Comparison of ENCODE assay signal across 15 mouse cellular contexts in genomic region chr2:105514881-105515280, GRCm38 (mm10).
DNase-seq lines count a peak whose midpoint lies in the region; ATAC-seq lines count a peak whose summit lies in the region.
"Had no signal": no experiment of that assay in that cellular context is flagged by ENCODE, and none has a peak within 500 bp of the region (broad histone marks: within the 10 kb centered on the region; RNA-seq: fewer than 3 reads in every experiment).

No protein-coding gene starts in this region.

- H3K4me2 ChIP-seq in forebrain, embryonic 14.5 days (ENCODE audit: low read length), result no peak overlapping the region
- no peak overlapping the region for H3K4me2 ChIP-seq in forebrain, embryonic 15.5 days (replicated peaks)
- no peak overlapping the region for H3K4me2 ChIP-seq in limb, embryonic 11.5 days (ENCODE audit: low read depth, severe bottlenecking)
- H3K4me2 ChIP-seq in hindbrain, embryonic 16.5 days (ENCODE audit: low read length), result no peak overlapping the region
- no peak overlapping the region for H3K4me2 ChIP-seq in liver, embryonic 12.5 days
- H3K4me2 ChIP-seq: limb, embryonic 13.5 days; midbrain, embryonic 13.5 days had no signal

- peak; percentile 27; the same call in 1 of the 2 replicates for ATAC-seq in forebrain, embryonic 14.5 days
- no peak for ATAC-seq in forebrain, embryonic 15.5 days (replicated peaks)
- ATAC-seq in limb, embryonic 11.5 days (ENCODE audit: insufficient number of reproducible peaks, low FRiP score, low TSS enrichment, low read depth), result no peak
- ATAC-seq in hindbrain, embryonic 16.5 days, result peak; percentile 80; the same call in 1 of the 2 replicates
- no peak for ATAC-seq in liver, embryonic 12.5 days
- ATAC-seq: intestine, postnatal 0 days; liver, postnatal 0 days; midbrain, embryonic 13.5 days had no signal

- no peaks in the 10 kb centered on the region for H3K27me3 ChIP-seq in forebrain, embryonic 14.5 days (replicated peaks; ENCODE audit: control insufficient read depth, insufficient read depth, low read length)
- H3K27me3 ChIP-seq in forebrain, embryonic 15.5 days, result no peaks in the 10 kb centered on the region; the same call in 1 of the 2 replicates
- H3K27me3 ChIP-seq in limb, embryonic 11.5 days (ENCODE audit: control insufficient read depth, insufficient read depth, low read length), result no peaks in the 10 kb centered on the region
- no peaks in the 10 kb centered on the region for H3K27me3 ChIP-seq in limb, embryonic 10.5 days (ENCODE audit: low read depth, poor library complexity, severe bottlenecking)
- H3K27me3 ChIP-seq in hindbrain, embryonic 16.5 days (replicated peaks; ENCODE audit: control insufficient read depth, insufficient read depth, low read length), result no peaks in the 10 kb centered on the region
- H3K27me3 ChIP-seq in liver, embryonic 12.5 days (replicated peaks), result no peaks in the 10 kb centered on the region
- H3K27me3 ChIP-seq: limb, embryonic 13.5 days had no signal

- H3K4me1 ChIP-seq in forebrain, embryonic 14.5 days (ENCODE audit: control insufficient read depth, insufficient read depth, low read length), result peaks cover 20% of the 10 kb centered on the region
- H3K4me1 ChIP-seq in forebrain, embryonic 15.5 days, result peaks cover 30% of the 10 kb centered on the region
- no peaks in the 10 kb centered on the region for H3K4me1 ChIP-seq in limb, embryonic 11.5 days (ENCODE audit: control insufficient read depth, insufficient read depth, low read length)
- no peaks in the 10 kb centered on the region for H3K4me1 ChIP-seq in limb, embryonic 10.5 days
- H3K4me1 ChIP-seq in hindbrain, embryonic 16.5 days (ENCODE audit: control insufficient read depth, insufficient read depth, low read depth, low read length), result peaks cover 5% of the 10 kb centered on the region
- no peaks in the 10 kb centered on the region for H3K4me1 ChIP-seq in liver, embryonic 12.5 days
- H3K4me1 ChIP-seq: limb, embryonic 13.5 days had no signal

- WGBS in forebrain, embryonic 14.5 days, result 38% methylated on average over 3 of the region's 3 CpGs
- WGBS in forebrain, embryonic 15.5 days, result 30% methylated on average over 3 of the region's 3 CpGs
- WGBS in limb, embryonic 11.5 days, result 76% methylated on average over 3 of the region's 3 CpGs
- WGBS in limb, embryonic 10.5 days, result 83% methylated on average over 3 of the region's 3 CpGs
- 53% methylated on average over 3 of the region's 3 CpGs for WGBS in hindbrain, embryonic 16.5 days
- 57% methylated on average over 3 of the region's 3 CpGs for whole genome bisulfite sequencing in liver, embryonic 12.5 days (ENCODE audit: insufficient replicate concordance)

- H3K27ac ChIP-seq in forebrain, embryonic 14.5 days (ENCODE audit: low read depth, low read length), result no peak overlapping the region
- H3K27ac ChIP-seq in forebrain, embryonic 15.5 days (replicated peaks), result no peak overlapping the region
- no peak overlapping the region for H3K27ac ChIP-seq in limb, embryonic 11.5 days (replicated peaks; ENCODE audit: low read depth, low read length)
- H3K27ac ChIP-seq in limb, embryonic 10.5 days, result no peak overlapping the region
- H3K27ac ChIP-seq in hindbrain, embryonic 16.5 days (ENCODE audit: low read depth, low read length), result no peak overlapping the region
- H3K27ac ChIP-seq in liver, embryonic 12.5 days, result no peak overlapping the region
- H3K27ac ChIP-seq: limb, embryonic 13.5 days; midbrain, embryonic 13.5 days had no signal

- H3K4me3 ChIP-seq in forebrain, embryonic 14.5 days (ENCODE audit: low read depth, low read length), result no peak overlapping the region
- H3K4me3 ChIP-seq in forebrain, embryonic 15.5 days, result no peak overlapping the region
- no peak overlapping the region for H3K4me3 ChIP-seq in limb, embryonic 11.5 days (ENCODE audit: low read depth, low read length)
- no peak overlapping the region for H3K4me3 ChIP-seq in limb, embryonic 10.5 days
- H3K4me3 ChIP-seq in hindbrain, embryonic 16.5 days (ENCODE audit: low read length), result no peak overlapping the region
- H3K4me3 ChIP-seq in liver, embryonic 12.5 days, result no peak overlapping the region
- H3K4me3 ChIP-seq: limb, embryonic 13.5 days; midbrain, embryonic 13.5 days had no signal

- no peak overlapping the region for H3K9ac ChIP-seq in forebrain, embryonic 14.5 days (ENCODE audit: low read length)
- no peak overlapping the region for H3K9ac ChIP-seq in forebrain, embryonic 15.5 days (replicated peaks)
- H3K9ac ChIP-seq in limb, embryonic 11.5 days (ENCODE audit: low read length), result no peak overlapping the region
- H3K9ac ChIP-seq in hindbrain, embryonic 16.5 days (ENCODE audit: low read depth, low read length), result no peak overlapping the region
- no peak overlapping the region for H3K9ac ChIP-seq in liver, embryonic 12.5 days
- H3K9ac ChIP-seq: limb, embryonic 13.5 days; liver, postnatal 0 days; midbrain, embryonic 13.5 days had no signal

- H3K9me3 ChIP-seq in forebrain, embryonic 14.5 days (replicated peaks; ENCODE audit: control insufficient read depth, low read length), result no peaks in the 10 kb centered on the region
- H3K9me3 ChIP-seq in forebrain, embryonic 15.5 days, result no peaks in the 10 kb centered on the region
- no peaks in the 10 kb centered on the region for H3K9me3 ChIP-seq in limb, embryonic 11.5 days (ENCODE audit: control insufficient read depth, low read length)
- no peaks in the 10 kb centered on the region for H3K9me3 ChIP-seq in limb, embryonic 10.5 days (replicated peaks)
- H3K9me3 ChIP-seq in hindbrain, embryonic 16.5 days (ENCODE audit: control insufficient read depth, low read length), result no peaks in the 10 kb centered on the region
- H3K9me3 ChIP-seq in liver, embryonic 12.5 days (replicated peaks), result no peaks in the 10 kb centered on the region
- H3K9me3 ChIP-seq: limb, embryonic 13.5 days; midbrain, embryonic 13.5 days had no signal

- DNase-seq in forebrain, embryonic 14.5 days (ENCODE audit: low spot score), result peak; percentile 63
- DNase-seq in limb, embryonic 11.5 days (ENCODE audit: low spot score), result peak; percentile 9
- DNase-seq in limb, embryonic 10.5 days (ENCODE audit: low spot score), result no peak
- DNase-seq in cerebellum, adult 8-10 months, result peak; percentile 23
- no peak for DNase-seq in thymus, postnatal 36 days
- DNase-seq: gastrocnemius, postnatal 14 days; kidney, postnatal 4 days; liver, postnatal 0 days; lung, postnatal 4 days had no signal

- H3K36me3 ChIP-seq in forebrain, embryonic 14.5 days (ENCODE audit: control insufficient read depth, insufficient read depth, low read length), result no peaks in the 10 kb centered on the region
- H3K36me3 ChIP-seq in forebrain, embryonic 15.5 days, result no peaks in the 10 kb centered on the region
- H3K36me3 ChIP-seq in limb, embryonic 11.5 days (ENCODE audit: control insufficient read depth, insufficient read depth, low read length), result no peaks in the 10 kb centered on the region
- no peaks in the 10 kb centered on the region for H3K36me3 ChIP-seq in limb, embryonic 10.5 days
- no peaks in the 10 kb centered on the region for H3K36me3 ChIP-seq in hindbrain, embryonic 16.5 days (ENCODE audit: control insufficient read depth, insufficient read depth, low read length)
- H3K36me3 ChIP-seq in liver, embryonic 12.5 days, result no peaks in the 10 kb centered on the region
- H3K36me3 ChIP-seq: limb, embryonic 13.5 days; midbrain, embryonic 13.5 days had no signal

Comparison
In these comparisons a context has a peak if more than half of its experiments do, and no peak if none do; other contexts are left out.
1. ATAC-seq: peak in forebrain, embryonic 14.5 days (single experiment) and hindbrain, embryonic 16.5 days (single experiment); none in forebrain, embryonic 15.5 days (single experiment), limb, embryonic 11.5 days (single experiment) and liver, embryonic 12.5 days (single experiment).
2. DNase-seq: peak in forebrain, embryonic 14.5 days (single experiment), limb, embryonic 11.5 days (single experiment) and cerebellum, adult 8-10 months (single experiment); none in limb, embryonic 10.5 days (single experiment) and thymus, postnatal 36 days (0 of 2).